Mouse (Mus musculus): ENCODE measurements at regions not wholly inside any gene's neighbourhood (a gene's known extent, or its start where the extent isn't known, plus 50 kb on each side); places are given as distances from the start of the nearest gene placed in this dataset.

GRCm38 (mm10) chr3:129445961-129446360, 86.2 kb upstream of the Elovl6 start:
- DNase-seq (ENCODE audit: low read depth in 1 of 2, low spot score in 2 of 2), result no peak

- no peak for DNase-seq (ENCODE audit: low read depth in 1 of 2, low spot score in 2 of 2)
Observed at GRCm38 (mm10) chr3:129449928-129450327, 82.2 kb upstream of the Elovl6 start.

GRCm38 (mm10) chr3:129450671-129451070, 81.5 kb upstream of the Elovl6 start:
- DNase-seq (ENCODE audit: low read depth in 1 of 2, low spot score in 2 of 2), result no peak

- no peak for DNase-seq (ENCODE audit: low read depth in 1 of 2, low spot score in 2 of 2)
Observed at GRCm38 (mm10) chr3:129470088-129470487, 62.1 kb upstream of the Elovl6 start.

- DNase-seq (ENCODE audit: low read depth in 1 of 2, low spot score in 2 of 2), result no peak
Observed at GRCm38 (mm10) chr3:129471332-129471731, 60.8 kb upstream of the Elovl6 start.

- DNase-seq (ENCODE audit: low read depth in 1 of 2, low spot score in 2 of 2), result no peak
Observed at GRCm38 (mm10) chr3:129472008-129472407, 60.1 kb upstream of the Elovl6 start.

GRCm38 (mm10) chr3:129474451-129474850, 57.7 kb upstream of the Elovl6 start:
- peak in 1 of 2 experiments; percentile 11 for DNase-seq (ENCODE audit: low read depth in 1 of 2, low spot score in 2 of 2)

- DNase-seq (ENCODE audit: low read depth in 1 of 2, low spot score in 2 of 2), result no peak
Observed at GRCm38 (mm10) chr3:129476250-129476649, 55.9 kb upstream of the Elovl6 start.

GRCm38 (mm10) chr3:129478093-129478492, 54.1 kb upstream of the Elovl6 start:
- no peak for DNase-seq (ENCODE audit: low read depth in 1 of 2, low spot score in 2 of 2)

- DNase-seq (ENCODE audit: low read depth in 1 of 2, low spot score in 2 of 2), result no peak
Observed at GRCm38 (mm10) chr3:129481293-129481692, 50.9 kb upstream of the Elovl6 start.

All from monocyte, adult 2 months (primary cell).